In the genomic region with DNA sequence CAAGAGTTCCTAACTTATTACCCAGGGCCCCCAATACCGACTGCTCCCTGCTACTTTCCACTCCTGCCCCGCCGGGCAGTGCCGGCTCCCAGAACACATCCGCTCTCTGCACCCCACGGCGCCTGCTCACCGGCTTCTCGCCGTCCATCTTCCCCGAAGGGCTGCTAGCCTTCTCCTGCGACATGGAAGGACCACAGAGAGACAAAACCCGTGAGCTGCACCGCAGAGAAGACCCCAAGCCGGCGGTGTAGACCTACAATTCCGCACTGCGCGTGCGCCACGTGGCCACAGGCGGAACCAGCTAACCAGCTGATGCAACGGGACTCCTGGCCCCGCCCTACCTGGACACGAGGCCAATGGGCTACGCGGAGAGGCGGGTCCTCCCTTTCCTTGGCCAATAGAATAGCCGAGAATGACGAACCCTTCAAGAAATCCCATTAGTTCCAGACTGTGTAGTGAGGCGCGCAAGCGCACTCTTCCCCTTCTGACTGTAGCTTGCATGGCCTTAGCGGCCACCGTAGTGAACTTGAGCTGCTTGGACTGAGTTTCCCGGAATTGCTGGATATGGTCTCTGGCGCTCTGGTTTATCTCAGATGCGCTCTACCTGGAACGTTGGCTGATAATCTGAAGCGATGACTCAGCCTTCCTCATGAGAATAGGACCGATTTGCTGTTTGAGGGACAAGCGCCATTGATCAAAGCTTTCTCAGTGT, we compare ENCODE assay signal across 8 mouse cellular contexts. TPM values are rescaled to one million over a fixed set of nuclear protein-coding genes. Genes with fewer than 3 reads are reported as not detected.
DNase-seq lines count a peak whose midpoint lies in the region; ATAC-seq lines count a peak whose summit lies in the region.

A gene (minus strand): TSS at position 310 of the 712 bp plus-strand sequence.

- peak; percentile 99 for ATAC-seq in megakaryocyte progenitor cell, adult 5-6 weeks (replicated peaks; ENCODE audit: poor library complexity)

- DNase-seq in adipocyte (ENCODE audit: low spot score): peak; percentile 100
- peak; percentile 99 for DNase-seq in embryo, embryonic 10 days (ENCODE audit: low spot score)
- DNase-seq in gastrocnemius, postnatal 10 days: peak; percentile 93
- peak; percentile 99 for DNase-seq in induced T-regulatory cell, adult 2 months (ENCODE audit: low read depth)
- peak; percentile 98 to 99 for DNase-seq in left cerebral cortex, adult 9 months (ENCODE audit: low spot score in 2 of 2)
- DNase-seq in right cerebral cortex, postnatal 14 days: peak; percentile 92
- DNase-seq in urinary bladder, postnatal 36 days (ENCODE audit: low spot score in 2 of 2): peak; percentile 95 to 97

RNA-seq across cellular contexts. Expression of the gene that starts here (rescaled TPM):
- 10 to 100 TPM; 30.6 to 37.4 TPM for total RNA-seq in gastrocnemius, postnatal 10 days (2021)
- total RNA-seq in megakaryocyte progenitor cell, adult 5-6 weeks (2015): 36.4 and 37.9 TPM in 2 replicates
- total RNA-seq in megakaryocyte progenitor cell, adult 5-6 weeks (2017): 80.1 and 94.0 TPM in 2 replicates

Comparison
In these comparisons a context has a peak if more than half of its experiments do, and no peak if none do; other contexts are left out.
1. Peak in every context shown above with its lines: DNase-seq and ATAC-seq.